Mouse (Mus musculus) erythroblast, embryonic 14.5 days (primary cell): Measurements from ENCODE around the gene Fer1l4. TPM values are rescaled to one million over a fixed set of nuclear protein-coding genes. Genes with fewer than 3 reads are reported as not detected.

ENCODE experiments used
- H3K27me3 ChIP-seq: 2 replicates; pipeline ENCODE4 v1.6.1; 2012; ENCODE audit warnings: inconsistent platforms; ENCODE audit not compliant: control insufficient read depth
- H3K36me3 ChIP-seq: 2 replicates; pipeline ENCODE4 v1.6.1; 2012; ENCODE audit warnings: mild to moderate bottlenecking, inconsistent platforms; ENCODE audit not compliant: control insufficient read depth
- H3K4me1 ChIP-seq: 2 replicates; pipeline ENCODE4 v1.6.1; 2012; ENCODE audit warnings: inconsistent platforms; ENCODE audit not compliant: control insufficient read depth
- H3K4me3 ChIP-seq: replicated peaks from 2 replicates; pipeline ENCODE3; 2012; ENCODE audit warnings: moderate library complexity, mild to moderate bottlenecking, inconsistent platforms
- H3K9me3 ChIP-seq: 2 replicates; pipeline ENCODE4 v1.6.1; 2012; ENCODE audit warnings: low read length, inconsistent platforms, mixed read lengths; ENCODE audit not compliant: control insufficient read depth
- GATA1 ChIP-seq: IDR thresholded peaks from 2 replicates; pipeline ENCODE4 v1.6.1; 2012; ENCODE audit warnings: low read length, inconsistent platforms, mixed read lengths
- TAL1 ChIP-seq: IDR thresholded peaks from 3 replicates; pipeline ENCODE4 v1.6.1; 2012; ENCODE audit warnings: low read length, inconsistent platforms, mixed read lengths
- polyA plus RNA-seq: library from polyadenylated mRNA; stranded (reverse); fragments of >175 nt; gene quantifications from 2 replicates; pipeline ENCODE4 v1.2.3, GENCODE M21; 2012

Fer1l4 gene
- polyA plus RNA-seq, 1 experiment, result not detected

- Histone ChIP-seq H3K4me1 (peaks cover 52% of the 10 kb centered on the region), H3K27me3 (no peaks in the 10 kb centered on the region), H3K9me3 (no peaks in the 10 kb centered on the region), H3K36me3 (peaks cover 31% of the 10 kb centered on the region), H3K4me3 (no peak overlapping the region)
- TF ChIP-seq GATA1, result no peak
- TF ChIP-seq TAL1, result no peak
These were observed 31.0 kb downstream of the Fer1l4 start for GRCm38 (mm10) chr2:156021765-156022164.

DNA sequence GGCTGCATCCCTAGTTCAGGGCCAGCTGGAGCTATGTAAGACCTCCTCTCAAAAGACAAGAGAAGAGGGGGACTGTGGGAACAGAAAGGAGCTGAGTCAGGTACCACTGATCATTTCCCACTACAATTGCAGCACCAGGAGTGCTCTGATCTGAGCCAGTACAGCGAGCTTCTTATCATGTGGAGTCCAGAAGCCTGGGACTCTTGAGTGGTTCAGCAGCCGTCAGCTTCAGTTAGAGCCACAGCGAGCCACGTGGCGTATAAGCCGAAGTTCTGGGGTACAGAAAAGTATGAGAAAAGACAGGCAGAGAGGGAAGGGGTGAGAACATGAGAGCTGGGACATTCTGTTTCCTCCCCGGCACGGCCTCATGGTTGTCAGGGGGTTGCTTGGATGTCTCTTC is 31.5 kb downstream of the Fer1l4 start:
- no peak overlapping the region for H3K4me3 ChIP-seq
- H3K27me3 ChIP-seq, result no peaks in the 10 kb centered on the region
- H3K4me1 ChIP-seq, result peaks cover 52% of the 10 kb centered on the region
- H3K9me3 ChIP-seq, result no peaks in the 10 kb centered on the region
- H3K36me3 ChIP-seq, result peaks cover 36% of the 10 kb centered on the region
- TF ChIP-seq TAL1, result no peak
- no peak for TF ChIP-seq GATA1

- H3K4me3 ChIP-seq, result no peak overlapping the region
- H3K9me3 ChIP-seq, result no peaks in the 10 kb centered on the region
- peaks cover 36% of the 10 kb centered on the region for H3K4me1 ChIP-seq
- TF ChIP-seq TAL1 (no peak), GATA1 (no peak)
- H3K27me3 ChIP-seq, result no peaks in the 10 kb centered on the region
- peaks cover 67% of the 10 kb centered on the region for H3K36me3 ChIP-seq
These were observed 34.6 kb downstream of the Fer1l4 start for GRCm38 (mm10) chr2:156018106-156018505.

DNA sequence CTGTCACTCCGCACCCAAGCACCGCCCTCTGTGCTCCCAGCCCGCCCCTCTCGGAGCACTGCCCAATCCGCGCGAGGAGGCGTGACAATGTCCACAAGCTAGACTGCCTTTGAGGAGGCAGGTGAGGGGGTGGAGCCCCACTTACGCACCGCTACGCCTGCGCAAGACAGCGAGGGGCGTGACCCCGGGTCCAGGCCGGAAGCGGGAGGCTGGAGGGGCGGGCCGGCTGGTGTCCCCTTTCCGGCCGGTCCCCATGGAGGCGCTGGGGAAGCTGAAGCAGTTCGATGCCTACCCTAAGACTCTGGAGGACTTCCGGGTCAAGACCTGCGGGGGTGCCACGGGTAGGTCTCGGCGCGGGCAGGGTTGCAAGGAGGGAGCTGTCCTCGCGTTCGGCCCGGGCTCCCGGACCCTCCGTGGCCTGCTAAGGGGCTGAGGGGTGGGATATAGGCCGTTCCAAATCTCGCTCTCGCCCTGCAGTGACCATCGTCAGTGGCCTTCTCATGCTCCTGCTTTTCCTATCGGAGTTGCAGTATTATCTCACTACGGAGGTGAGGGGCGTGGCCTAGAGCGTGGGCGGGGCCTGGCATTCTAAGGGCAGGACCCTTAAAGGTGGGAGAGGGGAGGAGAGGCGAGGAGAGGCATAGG is 44.7 kb downstream of the Fer1l4 start, which contains the start of the genes 6430550D23Rik and Ergic3:
Gene 6430550D23Rik (minus strand): TSS at position 90 of the 645 bp plus-strand sequence.
Gene Ergic3 (plus strand): TSS at position 158 of the 645 bp plus-strand sequence.
- H3K4me3 ChIP-seq, result peak within 1 kb of the TSS; percentile 77
- H3K4me1 ChIP-seq, result peaks cover 22% of the 10 kb centered on the region
- peaks cover 6% of the 10 kb centered on the region for H3K9me3 ChIP-seq
- H3K36me3 ChIP-seq, result peaks cover 51% of the 10 kb centered on the region
- no peaks in the 10 kb centered on the region for H3K27me3 ChIP-seq
- no peak for TF ChIP-seq GATA1
- TF ChIP-seq TAL1, result no peak

- Histone ChIP-seq H3K36me3 (peaks cover 48% of the 10 kb centered on the region), H3K9me3 (peaks cover 6% of the 10 kb centered on the region), H3K4me1 (peaks cover 22% of the 10 kb centered on the region), H3K27me3 (no peaks in the 10 kb centered on the region), H3K4me3 (no peak overlapping the region)
- TF ChIP-seq GATA1, result no peak
- TF ChIP-seq TAL1, result no peak
These were observed 47.4 kb downstream of the Fer1l4 start for GRCm38 (mm10) chr2:156005393-156005792.

- H3K36me3 ChIP-seq, result peaks cover 93% of the 10 kb centered on the region
- H3K27me3 ChIP-seq, result no peaks in the 10 kb centered on the region
- TF ChIP-seq GATA1, result no peak
- no peak for TF ChIP-seq TAL1
- peak overlapping the region; percentile 67 for H3K4me3 ChIP-seq
- peaks cover 95% of the 10 kb centered on the region for H3K4me1 ChIP-seq
- H3K9me3 ChIP-seq, result no peaks in the 10 kb centered on the region
These were observed 60.9 kb downstream of the Fer1l4 start for GRCm38 (mm10) chr2:155991863-155992321.

DNA sequence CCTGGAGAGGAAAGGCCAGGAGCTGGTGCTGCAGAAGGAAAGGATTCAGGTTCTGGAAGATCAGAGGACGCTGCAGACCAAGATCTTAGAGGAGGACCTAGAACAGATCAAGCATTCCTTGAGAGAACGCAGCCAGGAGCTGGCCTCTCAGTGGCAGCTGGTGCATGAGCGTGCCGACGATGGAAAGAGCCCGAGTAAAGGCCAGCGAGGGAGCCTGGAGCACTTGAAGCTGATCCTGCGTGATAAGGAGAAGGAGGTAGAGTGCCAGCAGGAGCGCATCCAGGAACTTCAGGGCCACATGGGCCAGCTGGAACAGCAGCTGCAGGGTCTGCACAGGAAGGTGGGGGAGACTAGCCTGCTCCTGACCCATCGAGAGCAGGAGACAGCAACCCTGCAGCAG is 61.6 kb downstream of the Fer1l4 start:
- Histone ChIP-seq H3K4me1 (peaks cover 96% of the 10 kb centered on the region), H3K27me3 (no peaks in the 10 kb centered on the region), H3K4me3 (peak overlapping the region; percentile 67), H3K36me3 (peaks cover 92% of the 10 kb centered on the region), H3K9me3 (no peaks in the 10 kb centered on the region)
- TF ChIP-seq TAL1 (no peak), GATA1 (no peak)

- TF ChIP-seq GATA1 (peak; percentile 85), TAL1 (peak; percentile 67)
- Histone ChIP-seq H3K27me3 (no peaks in the 10 kb centered on the region), H3K9me3 (no peaks in the 10 kb centered on the region), H3K4me3 (peak overlapping the region; percentile 67), H3K4me1 (peaks cover 87% of the 10 kb centered on the region), H3K36me3 (peaks cover 92% of the 10 kb centered on the region)
These were observed 63.7 kb downstream of the Fer1l4 start for GRCm38 (mm10) chr2:155989085-155989484.

DNA sequence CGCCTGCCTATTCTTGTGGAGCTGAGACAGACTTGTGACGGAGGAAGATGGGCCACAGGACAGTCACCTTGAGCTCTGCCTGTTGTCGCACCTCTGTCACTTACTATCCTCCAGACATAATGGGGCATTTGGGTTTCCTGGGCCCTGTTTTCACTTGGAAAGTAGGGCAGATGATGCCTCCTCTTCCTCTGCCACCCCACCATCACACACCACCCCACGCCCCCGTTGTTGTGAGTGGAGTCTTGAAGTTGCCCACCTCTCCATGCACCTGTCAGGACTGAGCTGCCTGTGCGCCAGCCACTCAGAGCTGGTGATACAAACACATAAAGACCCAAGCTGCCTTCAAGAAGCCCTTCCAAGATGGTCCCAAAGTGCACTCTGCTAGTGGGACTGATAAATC is 65.6 kb downstream of the Fer1l4 start:
- Histone ChIP-seq H3K4me1 (peaks cover 67% of the 10 kb centered on the region), H3K9me3 (no peaks in the 10 kb centered on the region)
- TF ChIP-seq TAL1, result no peak
- no peak for TF ChIP-seq GATA1

GRCm38 (mm10) chr2:155985776-155986175 is 67.0 kb downstream of the Fer1l4 start:
- H3K27me3 ChIP-seq, result no peaks in the 10 kb centered on the region
- TF ChIP-seq GATA1 (no peak), TAL1 (no peak)
- peaks cover 91% of the 10 kb centered on the region for H3K36me3 ChIP-seq
- peaks cover 54% of the 10 kb centered on the region for H3K4me1 ChIP-seq
- no peak overlapping the region for H3K4me3 ChIP-seq
- H3K9me3 ChIP-seq, result no peaks in the 10 kb centered on the region

More for the DNA sequence above, 65.6 kb downstream of the Fer1l4 start:
- Histone ChIP-seq H3K27me3 (no peaks in the 10 kb centered on the region), H3K4me3 (peak overlapping the region; percentile 67), H3K36me3 (peaks cover 91% of the 10 kb centered on the region)
